Mouse (Mus musculus) liver, postnatal 0 days (tissue): Measurements from ENCODE around the gene Iqgap1. TPM values are rescaled to one million over a fixed set of nuclear protein-coding genes. Genes with fewer than 3 reads are reported as not detected.
"Not testable (repeated sequence)": the region's sequence is repeated elsewhere in the genome, so short reads cannot be mapped to it uniquely, and the experiment has no call there.

Experiments used
- ATAC-seq: fragments of 200-750 bp; cut with Nextera tagmentation; 2 replicates; pipeline ENCODE4 v1.8.0; 2017; ENCODE audit warnings: mild to moderate bottlenecking, moderate library complexity
- DNase-seq: peaks from one replicate; pipeline ENCODE4 v3.0.0-alpha.2; 2016
- H3K27ac ChIP-seq: fragments of 300-500 bp; sonication (generic); 2 replicates; pipeline ENCODE4 v1.5.1; 2014; ENCODE audit warnings: antibody characterized with exemption, moderate library complexity, mild to moderate bottlenecking, low read depth
- H3K27me3 ChIP-seq: fragments of 300-500 bp; sonication (generic); 2 replicates; pipeline ENCODE4 v1.6.1; 2014; ENCODE audit warnings: low read length, control low read depth, mixed read lengths; ENCODE audit not compliant: insufficient read depth
- H3K36me3 ChIP-seq: fragments of 300-500 bp; sonication (generic); replicated peaks from 2 replicates; pipeline ENCODE4 v1.6.1; 2014; ENCODE audit warnings: mild to moderate bottlenecking, control low read depth, low read length, moderate library complexity, mixed read lengths; ENCODE audit not compliant: insufficient read depth
- H3K4me1 ChIP-seq: fragments of 300-500 bp; sonication (generic); 2 replicates; pipeline ENCODE4 v1.6.1; 2014; ENCODE audit warnings: antibody characterized with exemption, mild to moderate bottlenecking, control low read depth; ENCODE audit not compliant: insufficient read depth
- H3K4me2 ChIP-seq: fragments of 300-500 bp; sonication (generic); 2 replicates; pipeline ENCODE4 v1.6.1; 2014; ENCODE audit warnings: low read depth, mild to moderate bottlenecking, low read length, moderate library complexity, mixed read lengths
- H3K4me3 ChIP-seq: fragments of 300-500 bp; sonication (generic); 2 replicates; pipeline ENCODE4 v1.5.1; 2014; ENCODE audit warnings: low read depth, low read length
- H3K9ac ChIP-seq: fragments of 300-500 bp; sonication (generic); replicated peaks from 2 replicates; pipeline ENCODE4 v1.6.1; 2014; ENCODE audit warnings: mild to moderate bottlenecking, moderate library complexity
- H3K9me3 ChIP-seq: fragments of 300-500 bp; sonication (generic); 2 replicates; pipeline ENCODE4 v1.6.1; 2016; ENCODE audit warnings: mild to moderate bottlenecking, control low read depth, low read length, mixed read lengths
- CTCF ChIP-seq: sonication (generic); IDR thresholded peaks from 2 replicates; pipeline ENCODE4 v1.5.1; 2016; ENCODE audit warnings: antibody characterized with exemption, low read depth
- EP300 ChIP-seq: IDR thresholded peaks from 2 replicates; pipeline ENCODE4 v1.6.1; 2016; ENCODE audit warnings: antibody characterized with exemption, low read depth, mild to moderate bottlenecking
- WGBS: fragments of 180-500 bp; shearing (Covaris S2); extraction: QIAGEN DNeasy Blood & Tissue Kit; methylation state at CpG from one replicate; pipeline ENCODE4 v1.1.7; 2014; ENCODE audit not compliant: insufficient replicate concordance; 5-methylcytosine and 5-hydroxymethylcytosine counted together
- polyA plus RNA-seq: library from polyadenylated mRNA; unstranded; fragments of >200 nt; fragmentation: Nextera tagmentation; extraction: Ambion mirVana; gene quantifications from 2 replicates; pipeline ENCODE4 v1.2.1, GENCODE M21; 2015

Iqgap1 gene
- polyA plus RNA-seq, 1 experiment from 2014 or later, result 13.6 TPM

GRCm38 (mm10) chr7:80833651-80834532 lies 8.1 kb upstream of the Iqgap1 start:
- H3K9me3 ChIP-seq, result no peaks in the 10 kb centered on the region
- no peak overlapping the region for H3K9ac ChIP-seq
- peaks cover 5% of the 10 kb centered on the region; the same call in 1 of the 2 replicates for H3K4me1 ChIP-seq
- H3K4me2 ChIP-seq, result no peak overlapping the region
- no peaks in the 10 kb centered on the region for H3K27me3 ChIP-seq
- no peaks in the 10 kb centered on the region for H3K36me3 ChIP-seq
- TF ChIP-seq EP300 (no peak), CTCF (no peak)
- no peak for DNase-seq
- H3K4me3 ChIP-seq, result no peak overlapping the region
- 44% methylated on average over 11 of the region's 12 CpGs for WGBS
- H3K27ac ChIP-seq, result no peak overlapping the region
- no peak for ATAC-seq

DNA sequence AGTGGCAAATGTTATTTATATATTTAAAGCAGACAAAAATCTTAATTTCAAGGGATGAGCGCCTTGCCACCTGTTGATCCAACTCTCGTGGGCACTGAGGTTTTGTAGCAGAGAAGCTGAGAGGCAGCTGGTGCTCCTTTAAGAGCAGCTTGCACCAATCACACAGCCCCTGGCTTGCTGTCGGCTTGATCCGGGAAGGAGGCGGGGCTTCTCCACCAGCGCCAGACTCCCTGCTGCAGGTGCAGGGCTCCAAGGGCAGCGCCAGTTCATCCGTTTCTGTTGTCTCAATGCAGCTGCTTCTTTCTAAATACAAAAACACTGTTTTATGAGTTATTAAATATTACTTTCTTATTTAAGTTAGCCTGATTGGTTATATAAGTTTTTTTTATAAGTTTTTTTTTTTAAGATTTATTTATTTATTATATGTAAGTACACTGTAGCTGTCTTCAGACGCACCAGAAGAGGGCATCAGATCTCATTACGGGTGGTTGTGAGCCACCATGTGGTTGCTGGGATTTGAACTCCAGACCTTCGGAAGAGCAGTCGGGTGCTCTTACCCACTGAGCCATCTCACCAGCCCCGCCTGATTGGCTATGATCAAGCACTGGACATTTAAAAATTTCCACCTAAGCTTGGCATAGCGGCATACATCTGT lies 7.3 kb upstream of the Iqgap1 start:
- H3K4me2 ChIP-seq, result peak overlapping the region; percentile 48
- not testable (repeated sequence) for H3K27ac ChIP-seq, H3K9ac ChIP-seq, H3K9me3 ChIP-seq, H3K36me3 ChIP-seq, H3K4me3 ChIP-seq, H3K4me1 ChIP-seq, H3K27me3 ChIP-seq
- ATAC-seq (peak; percentile 81), DNase-seq (peak; percentile 80)
- 17% methylated on average over 13 of the region's 14 CpGs for WGBS

- Histone ChIP-seq H3K27ac (no peak overlapping the region), H3K9ac (no peak overlapping the region), H3K4me3 (no peak overlapping the region), H3K4me1 (peaks cover 8% of the 10 kb centered on the region; the same call in 1 of the 2 replicates), H3K36me3 (no peaks in the 10 kb centered on the region), H3K4me2 (no peak overlapping the region), H3K27me3 (no peaks in the 10 kb centered on the region), H3K9me3 (no peaks in the 10 kb centered on the region)
- ATAC-seq (no peak), DNase-seq (peak; percentile 60)
- WGBS, result 18% methylated on average over 4 of the region's 4 CpGs
- TF ChIP-seq CTCF (no peak), EP300 (no peak)
Measured at GRCm38 (mm10) chr7:80832191-80832590, 6.4 kb upstream of the Iqgap1 start.

DNA sequence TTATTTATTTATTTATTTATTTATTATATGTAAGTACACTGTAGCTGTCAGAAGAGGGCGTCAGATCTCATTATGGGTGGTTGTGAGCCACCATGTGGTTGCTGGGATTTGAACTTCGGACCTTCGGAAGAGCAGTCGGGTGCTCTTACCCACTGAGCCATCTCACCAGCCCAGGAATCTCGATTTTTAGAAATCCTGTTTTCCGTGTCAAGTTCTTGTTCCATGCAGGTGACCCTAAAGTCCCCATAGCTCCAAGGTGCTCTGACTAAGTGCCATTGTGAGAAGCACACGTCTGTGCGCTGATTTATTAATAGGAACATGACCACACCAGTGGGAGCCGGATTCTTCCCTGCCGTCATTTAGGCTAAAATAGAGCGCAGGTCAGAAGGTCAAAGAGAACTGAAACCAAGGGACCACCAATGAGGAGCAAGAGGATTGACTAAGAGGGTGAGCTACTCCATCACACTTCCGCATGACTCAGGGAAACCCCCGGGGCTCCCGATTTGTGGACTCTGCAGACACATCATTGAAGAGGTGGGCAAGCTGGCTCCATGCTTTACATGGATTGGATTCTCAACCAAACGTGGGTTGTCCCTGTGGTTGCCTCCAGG lies 4.5 kb upstream of the Iqgap1 start:
- 69% methylated on average over 15 of the region's 15 CpGs for WGBS
- H3K36me3 ChIP-seq, result no peaks in the 10 kb centered on the region
- H3K9ac ChIP-seq, result no peak overlapping the region
- no peaks in the 10 kb centered on the region for H3K27me3 ChIP-seq
- no peak overlapping the region for H3K4me2 ChIP-seq
- no peaks in the 10 kb centered on the region for H3K9me3 ChIP-seq
- H3K4me1 ChIP-seq, result peaks cover 8% of the 10 kb centered on the region; the same call in 1 of the 2 replicates
- DNase-seq (peak; percentile 26), ATAC-seq (peak; percentile 36; the same call in 1 of the 2 replicates)
- no peak overlapping the region for H3K27ac ChIP-seq
- H3K4me3 ChIP-seq, result no peak overlapping the region
- TF ChIP-seq EP300 (no peak), CTCF (no peak)

GRCm38 (mm10) chr7:80828146-80828860 lies 2.5 kb upstream of the Iqgap1 start:
- 63% methylated on average over 18 of the region's 18 CpGs for WGBS
- no peaks in the 10 kb centered on the region for H3K27me3 ChIP-seq
- H3K4me3 ChIP-seq, result no peak overlapping the region
- no peak overlapping the region for H3K9ac ChIP-seq
- DNase-seq, result no peak
- peaks cover 16% of the 10 kb centered on the region; the same call in 1 of the 2 replicates for H3K4me1 ChIP-seq
- TF ChIP-seq CTCF, result no peak
- TF ChIP-seq EP300, result no peak
- no peak overlapping the region; the same call in 1 of the 2 replicates for H3K27ac ChIP-seq
- H3K9me3 ChIP-seq, result no peaks in the 10 kb centered on the region
- no peak overlapping the region for H3K4me2 ChIP-seq
- H3K36me3 ChIP-seq, result no peaks in the 10 kb centered on the region
- ATAC-seq, result no peak
